Mouse (Mus musculus) erythroblast, embryonic 14.5 days (primary cell): ENCODE data around the gene Tmem198b.
"Not testable (repeated sequence)": the region's sequence is repeated elsewhere in the genome, so short reads cannot be mapped to it uniquely, and the experiment has no call there.

Experiments used
- GATA1 ChIP-seq: IDR thresholded peaks from 2 replicates; pipeline ENCODE4 v1.6.1; 2012; ENCODE audit warnings: low read length, inconsistent platforms, mixed read lengths
- TAL1 ChIP-seq: IDR thresholded peaks from 3 replicates; pipeline ENCODE4 v1.6.1; 2012; ENCODE audit warnings: low read length, inconsistent platforms, mixed read lengths

DNA sequence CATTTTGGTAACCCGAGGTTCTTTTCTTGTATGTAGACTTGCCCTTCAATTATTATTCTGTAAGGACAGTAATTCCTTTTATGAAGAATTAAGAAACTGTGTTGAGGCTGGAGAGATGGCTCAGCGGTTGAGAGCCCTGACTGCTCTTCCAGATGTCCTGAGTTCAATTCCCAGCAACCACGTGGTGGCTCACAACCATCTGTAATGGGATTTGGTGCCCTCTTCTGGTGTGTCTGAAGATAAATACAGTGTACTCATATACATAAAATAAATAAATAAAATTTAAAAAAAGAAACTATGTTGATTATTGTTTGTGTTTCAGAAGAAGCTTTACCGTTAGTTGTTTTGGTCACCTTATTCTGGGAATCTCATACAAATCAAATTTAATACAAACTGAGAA is 18.9 kb upstream of the Tmem198b start:
- TF ChIP-seq GATA1, TAL1: not testable (repeated sequence)
